Mouse (Mus musculus): ENCODE data around the gene Prm1. TPM values are rescaled to one million over a fixed set of nuclear protein-coding genes. Genes with fewer than 3 reads are reported as not detected.
"Not testable (repeated sequence)": the region's sequence is repeated elsewhere in the genome, so short reads cannot be mapped to it uniquely, and the experiment has no call there.

The Prm1 gene
- polyA plus RNA-seq, 1 experiment from 2014 or later = 0.14 TPM

GRCm38 (mm10) chr16:10825840-10826239, 20.2 kb upstream of the Prm1 start:
- no peak for TF ChIP-seq CTCF (IDR thresholded peaks at IDR 0.05)
- DNase-seq (ENCODE audit: low read depth, low spot score) (no peak), ATAC-seq (no peak)
- H3K27me3 ChIP-seq = no peaks in the 10 kb centered on the region
- in situ Hi-C loops (cut with MboI; ENCODE audit: low pct_unique_long_range_greater_than_20kb) = no loop called here
- ChIA-PET POLR2A (no interaction called here), CTCF (interaction anchor here (0.8 kb wide), 1 partner anchor 16 kb away, joined by 3 read pairs; no protein-coding TSS in a partner anchor)

GRCm38 (mm10) chr16:10824536-10824935, 18.9 kb upstream of the Prm1 start:
- ChIA-PET POLR2A (no interaction called here), CTCF (no interaction called here)
- ATAC-seq = no peak
- no peaks in the 10 kb centered on the region for H3K27me3 ChIP-seq
- no peak for TF ChIP-seq CTCF (IDR thresholded peaks at IDR 0.05)
- in situ Hi-C loops (cut with MboI; ENCODE audit: low pct_unique_long_range_greater_than_20kb) = no loop called here
- no peak for DNase-seq (ENCODE audit: low read depth, low spot score)

DNA sequence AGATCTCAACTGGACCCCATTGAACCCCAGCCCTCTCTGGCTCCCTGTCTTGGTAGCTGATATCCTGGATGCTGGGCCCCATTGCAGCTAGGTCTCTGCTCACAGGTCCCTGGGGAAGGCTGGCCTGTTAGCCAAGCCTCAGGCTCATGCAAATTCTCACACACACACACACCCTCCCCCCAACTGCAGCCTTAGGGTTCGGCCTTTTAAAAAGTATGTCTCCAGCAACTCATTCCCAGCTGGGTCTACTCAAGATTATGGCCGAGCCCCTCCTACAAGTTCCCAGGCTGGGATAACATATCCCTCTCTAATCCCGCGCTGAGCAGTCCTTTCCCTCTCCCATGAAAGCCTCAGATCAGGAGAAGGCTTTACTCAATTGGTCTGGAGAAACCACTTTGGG, 15.7 kb upstream of the Prm1 start:
- ATAC-seq = no peak
- H3K27me3 ChIP-seq = no peaks in the 10 kb centered on the region
- ChIA-PET POLR2A (no interaction called here), CTCF (no interaction called here)
- in situ Hi-C loops (cut with MboI; ENCODE audit: low pct_unique_long_range_greater_than_20kb) = no loop called here
- DNase-seq (ENCODE audit: low read depth, low spot score) = no peak
- no peak for TF ChIP-seq CTCF (IDR thresholded peaks at IDR 0.05)

- ATAC-seq (no peak), DNase-seq (ENCODE audit: low read depth, low spot score) (no peak)
- in situ Hi-C loops (cut with MboI; ENCODE audit: low pct_unique_long_range_greater_than_20kb) = no loop called here
Observed at GRCm38 (mm10) chr16:10819966-10820365, 14.3 kb upstream of the Prm1 start.

GRCm38 (mm10) chr16:10818579-10819135, 13.0 kb upstream of the Prm1 start:
- in situ Hi-C loops (cut with MboI; ENCODE audit: low pct_unique_long_range_greater_than_20kb) = no loop called here
- no peak for ATAC-seq
- DNase-seq (ENCODE audit: low read depth, low spot score) = no peak
- ChIA-PET CTCF (interaction anchor here (0.7 to 1.3 kb wide), 2 partner anchors 16 to 162 kb away, joined by 3 read pairs; no protein-coding TSS in a partner anchor), POLR2A (no interaction called here)
- no peak for TF ChIP-seq CTCF (IDR thresholded peaks at IDR 0.05)
- H3K27me3 ChIP-seq = no peaks in the 10 kb centered on the region

More at GRCm38 (mm10) chr16:10819966-10820365, 14.3 kb upstream of the Prm1 start:
- no peaks in the 10 kb centered on the region for H3K27me3 ChIP-seq
- no peak for TF ChIP-seq CTCF (IDR thresholded peaks at IDR 0.05)
- ChIA-PET POLR2A (no interaction called here), CTCF (no interaction called here)

DNA sequence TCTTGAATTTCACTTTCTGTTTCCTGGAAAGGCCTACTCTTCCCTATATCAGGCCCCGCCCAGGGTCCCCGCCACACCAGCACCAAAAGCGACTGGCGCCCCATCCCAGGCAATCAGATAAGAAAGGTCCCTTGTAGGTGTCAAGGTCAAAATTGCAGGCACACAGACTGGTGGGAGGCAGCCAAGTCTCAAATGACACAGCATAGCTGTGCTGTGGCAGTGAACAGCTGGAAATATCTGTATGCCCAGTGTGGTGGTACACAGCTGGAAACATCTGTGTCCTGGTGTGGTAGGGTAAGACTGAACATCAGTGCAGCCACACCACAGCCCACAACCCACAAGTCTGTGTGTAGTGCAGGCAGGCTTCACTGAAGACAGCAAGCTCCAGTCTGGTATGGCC, 9.2 kb upstream of the Prm1 start:
- no peak for ATAC-seq
- in situ Hi-C loops (cut with MboI; ENCODE audit: low pct_unique_long_range_greater_than_20kb) = no loop called here
- POLR2A ChIA-PET = no interaction called here
- H3K27me3 ChIP-seq = no peaks in the 10 kb centered on the region
- DNase-seq (ENCODE audit: low read depth, low spot score) = no peak
- no peak for TF ChIP-seq CTCF (IDR thresholded peaks at IDR 0.05)
- CTCF ChIA-PET = no interaction called here

DNA sequence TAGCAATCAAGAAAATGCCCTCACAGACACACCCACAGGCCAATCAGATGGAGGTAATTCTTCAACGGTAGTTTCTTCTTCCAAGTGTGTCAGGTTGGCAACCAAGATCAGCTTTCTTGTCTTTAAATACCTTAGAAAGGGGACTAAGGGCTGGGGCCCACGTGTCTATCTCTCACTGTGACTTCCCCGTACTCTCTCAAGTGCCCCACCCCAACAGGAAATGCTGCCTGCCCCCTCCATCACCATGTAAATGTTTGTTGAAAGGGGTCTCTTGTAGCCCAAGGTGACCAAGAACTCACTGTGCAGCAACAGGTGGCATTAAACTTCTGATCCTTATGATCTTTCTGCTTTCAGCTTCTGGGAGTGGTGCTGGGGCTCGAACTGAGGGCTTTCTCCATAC, 8.1 kb upstream of the Prm1 start:
- DNase-seq (ENCODE audit: low read depth, low spot score) (no peak), ATAC-seq (no peak)
- ChIA-PET CTCF (no interaction called here), POLR2A (no interaction called here)
- no peak for TF ChIP-seq CTCF (IDR thresholded peaks at IDR 0.05)
- in situ Hi-C loops (cut with MboI; ENCODE audit: low pct_unique_long_range_greater_than_20kb) = no loop called here
- H3K27me3 ChIP-seq = no peaks in the 10 kb centered on the region

DNA sequence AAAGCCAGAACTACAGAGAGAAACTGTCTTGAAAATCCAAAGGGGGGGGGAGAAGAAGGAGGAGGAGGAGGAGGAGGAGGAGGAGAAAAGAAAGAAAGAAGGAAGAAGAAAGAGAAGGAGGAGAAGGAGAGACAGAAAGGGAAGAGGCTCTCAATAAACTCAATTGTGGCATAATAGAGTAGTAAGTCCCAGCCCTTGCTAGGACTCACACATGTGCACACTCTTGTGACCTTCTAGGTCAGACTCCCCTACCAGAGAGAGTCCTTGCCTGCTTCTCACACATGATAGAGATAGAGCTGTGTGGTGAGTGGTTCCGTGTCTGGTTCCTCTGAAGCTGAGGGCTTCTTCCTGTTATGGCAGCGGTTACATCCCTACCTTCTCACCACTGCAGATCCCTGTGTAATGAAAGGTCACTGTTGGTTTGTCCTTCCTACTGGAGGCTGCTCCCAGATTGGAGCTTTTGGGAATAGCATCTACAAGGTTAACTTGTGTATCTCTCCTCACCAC, 7.3 kb upstream of the Prm1 start, which contains the start of gene Gm11172:
Gene Gm11172, plus strand, starts transcription at position 51 of the 507 bp plus-strand sequence.
- TF ChIP-seq CTCF (IDR thresholded peaks at IDR 0.05) = no peak
- in situ Hi-C loops (cut with MboI; ENCODE audit: low pct_unique_long_range_greater_than_20kb) = no loop called here
- DNase-seq (ENCODE audit: low read depth, low spot score) (no peak), ATAC-seq (no peak)
- ChIA-PET CTCF (no interaction called here), POLR2A (no interaction called here)
- no peaks in the 10 kb centered on the region for H3K27me3 ChIP-seq

DNA sequence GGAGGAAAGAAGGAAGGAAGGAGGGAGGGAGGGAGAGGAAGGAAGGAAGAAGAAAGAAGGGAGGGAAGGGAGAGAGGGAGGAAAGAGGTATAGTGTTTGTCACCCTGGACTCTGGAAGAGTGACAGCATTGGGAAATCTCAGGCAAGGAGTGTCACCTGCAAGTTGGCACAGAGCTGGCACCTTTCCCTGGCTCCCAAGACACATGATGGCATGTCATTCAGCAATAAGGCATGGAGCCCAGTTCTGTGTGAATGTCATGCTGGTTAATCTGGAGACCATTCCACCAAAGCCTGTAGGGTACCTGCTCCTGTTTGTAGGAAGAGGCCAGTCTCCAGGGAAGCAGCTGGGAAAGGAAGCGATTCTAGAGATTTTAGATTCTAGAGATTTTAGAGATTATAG, 4.7 kb upstream of the Prm1 start:
- ATAC-seq = no peak
- in situ Hi-C loops (cut with MboI; ENCODE audit: low pct_unique_long_range_greater_than_20kb) = no loop called here
- no peak for DNase-seq (ENCODE audit: low read depth, low spot score)
- no peak for TF ChIP-seq CTCF (IDR thresholded peaks at IDR 0.05)
- ChIA-PET POLR2A (interaction anchor here (0.9 kb wide), 1 partner anchor 242 kb away, joined by 4 read pairs; no protein-coding TSS in a partner anchor), CTCF (interaction anchor here (0.9 to 1.1 kb wide), 2 partner anchors 15 to 24 kb away, joined by 3 read pairs; no protein-coding TSS in a partner anchor)
- no peaks in the 10 kb centered on the region for H3K27me3 ChIP-seq

DNA sequence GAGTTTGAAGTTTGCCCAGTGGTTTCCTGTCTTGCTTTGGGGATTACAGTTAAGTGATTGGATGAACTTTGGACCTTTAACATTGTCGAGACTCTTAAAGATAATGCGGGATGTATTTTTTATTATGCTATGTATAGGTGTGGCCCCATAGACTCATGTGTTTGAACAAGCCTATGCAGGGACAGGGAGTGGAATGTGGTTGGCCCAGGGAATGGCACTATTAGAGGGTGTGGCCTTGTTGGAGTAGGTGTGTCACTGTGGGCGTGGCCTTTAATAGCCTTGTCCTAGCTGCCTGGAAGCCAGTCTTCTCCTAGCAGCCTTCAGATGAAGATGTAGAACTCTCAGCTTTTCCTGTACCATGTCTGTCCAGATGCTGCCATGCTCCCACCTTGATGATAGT, 3.2 kb downstream of the Prm1 start:
- H3K27me3 ChIP-seq; POLR2A ChIA-PET; ATAC-seq; DNase-seq (ENCODE audit: low read depth, low spot score); in situ Hi-C loops (cut with MboI; ENCODE audit: low pct_unique_long_range_greater_than_20kb): not testable (repeated sequence)
- CTCF ChIA-PET = interaction anchor here (1.2 kb wide), 1 partner anchor 16 kb away, joined by 3 read pairs; no protein-coding TSS in a partner anchor

- ChIA-PET CTCF (interaction anchor here (1.2 kb wide), 1 partner anchor 11 kb away, joined by 4 read pairs; no protein-coding TSS in a partner anchor), POLR2A (no interaction called here)
- H3K27me3 ChIP-seq = no peaks in the 10 kb centered on the region
- no peak for ATAC-seq
- no peak for TF ChIP-seq CTCF (IDR thresholded peaks at IDR 0.05)
- in situ Hi-C loops (cut with MboI; ENCODE audit: low pct_unique_long_range_greater_than_20kb) = no loop called here
- DNase-seq (ENCODE audit: low read depth, low spot score) = no peak
Observed at GRCm38 (mm10) chr16:10796034-10796433, 9.6 kb downstream of the Prm1 start, which contains the start of gene Prm2. Gene Prm2 (minus strand): TSS chr16:10796134.

Measured in Patski (cell line).